Mouse (Mus musculus): Measurements from ENCODE around the gene Sfmbt2. TPM values are rescaled to one million over a fixed set of nuclear protein-coding genes. Genes with fewer than 3 reads are reported as not detected.

Gene Sfmbt2
- total RNA-seq, 4 experiments from 2014 or later = 0.12 to 0.35 (median 0.32) TPM

GRCm38 (mm10) chr2:10558816-10559215, 188.5 kb downstream of the Sfmbt2 start:
- no peak for DNase-seq (ENCODE audit: low spot score)

DNA sequence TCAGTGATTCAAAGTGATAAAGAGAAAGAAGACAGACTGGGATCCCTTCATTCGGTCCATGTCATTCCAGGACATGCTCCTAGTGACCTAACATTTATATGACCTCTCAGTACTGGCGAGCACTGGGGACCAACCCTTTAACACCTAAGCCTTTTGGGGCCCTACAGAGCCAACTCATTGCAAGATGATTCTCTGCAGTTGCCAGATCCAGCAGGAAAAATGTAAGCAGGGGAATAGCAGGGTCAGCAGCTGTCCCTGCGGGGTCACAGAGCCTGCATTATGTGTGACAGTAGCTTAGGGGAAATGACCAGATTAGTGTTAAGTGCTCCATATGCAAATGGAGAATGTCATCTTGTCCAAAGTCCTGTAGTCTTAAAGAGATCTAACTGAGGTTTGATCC, 195.2 kb downstream of the Sfmbt2 start:
- DNase-seq (ENCODE audit: low spot score) = no peak

- DNase-seq (ENCODE audit: low spot score) = no peak
Measured at GRCm38 (mm10) chr2:10569392-10569791, 199.1 kb downstream of the Sfmbt2 start.

- DNase-seq (ENCODE audit: low spot score) = no peak
Measured at GRCm38 (mm10) chr2:10572311-10572710, 202.0 kb downstream of the Sfmbt2 start.

- DNase-seq (ENCODE audit: low spot score) = no peak
Measured at GRCm38 (mm10) chr2:10575962-10576740, 205.8 kb downstream of the Sfmbt2 start.

DNA sequence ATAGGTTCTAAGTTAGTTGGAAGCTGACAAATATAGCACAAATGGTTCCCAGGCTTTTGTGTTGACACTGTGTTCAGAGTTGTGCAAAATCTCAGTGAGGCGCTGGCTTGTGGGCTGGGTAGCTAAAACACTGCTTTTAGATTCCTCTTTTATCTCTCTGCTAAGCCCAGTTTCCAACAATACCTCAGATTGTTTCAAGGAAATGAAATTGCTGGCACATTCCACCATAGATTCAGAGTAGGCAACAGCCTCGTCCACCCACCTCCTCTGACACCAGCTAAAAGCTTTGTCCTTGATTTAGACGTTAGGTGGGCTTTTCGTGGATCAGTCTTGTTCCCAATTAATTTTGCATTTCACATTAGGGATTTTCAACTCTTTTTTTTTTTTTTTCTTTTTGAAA, 212.4 kb downstream of the Sfmbt2 start:
- no peak for DNase-seq (ENCODE audit: low spot score)

DNA sequence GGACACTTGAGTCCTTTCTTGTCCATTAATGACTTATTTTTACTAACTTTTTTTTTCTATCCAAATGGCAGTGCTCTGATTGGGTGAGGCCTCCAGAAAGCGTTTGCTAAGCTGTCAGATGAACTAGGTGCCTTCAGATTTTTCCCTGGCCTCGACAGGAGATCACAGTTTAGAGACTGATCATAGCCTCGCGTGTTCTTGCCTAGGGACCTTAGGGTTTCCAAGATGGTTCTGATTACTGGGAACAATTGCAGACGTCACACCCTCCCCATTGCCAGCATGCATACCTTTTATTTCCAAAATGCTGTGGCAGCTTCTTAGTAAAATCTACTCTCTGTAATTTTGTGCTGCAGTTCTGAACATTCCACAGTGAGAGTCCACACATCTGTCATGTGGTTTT, 212.8 kb downstream of the Sfmbt2 start:
- DNase-seq (ENCODE audit: low spot score) = no peak

- DNase-seq (ENCODE audit: low spot score) = no peak
Measured at GRCm38 (mm10) chr2:10591310-10591709, 221.0 kb downstream of the Sfmbt2 start.

- no peak for DNase-seq (ENCODE audit: low spot score)
Measured at GRCm38 (mm10) chr2:10615500-10615899, 245.2 kb downstream of the Sfmbt2 start.

Small RNA genes lying within 50 kb of the gene (microRNA-seq; reads per million reads assigned to microRNA genes)
- gene Gm22051 = not detected
- not detected for gene Gm22072
- gene Gm22091 = not detected
- not detected for gene Gm22166
- gene Gm22239 = not detected
- not detected for gene Gm22626
- not detected for gene Gm22635
- gene Gm22677 = not detected
- gene Gm22678 = not detected
- not detected for gene Gm22775
- gene Gm22925 = not detected
- gene Gm23108 = not detected
- gene Gm23288 = not detected
- not detected for gene Gm23542
- gene Gm23569 = not detected
- gene Gm23571 = not detected
- not detected for gene Gm23578
- gene Gm23651 = not detected
- not detected for gene Gm23988
- gene Gm24028 = not detected
- not detected for gene Gm24167
- gene Gm24315 = not detected
- gene Gm24342 = not detected
- not detected for gene Gm24488
- not detected for gene Gm24640
- gene Gm24673 = not detected
- not detected for gene Gm24761
- not detected for gene Gm24806
- gene Gm25022 = not detected
- not detected for gene Gm25158
- gene Gm25263 = not detected
- gene Gm25285 = not detected
- gene Gm25316 = not detected
- gene Gm25451 = not detected
- gene Gm25673 = not detected
- gene Gm25680 = not detected
- gene Gm25701 = not detected
- not detected for gene Gm25753
- not detected for gene Gm25943
- not detected for gene Gm26060
- gene Gm26073 = not detected
- gene Gm26092 = not detected
- gene Gm26156 = not detected
- gene Gm26229 = not detected
- gene Gm26398 = not detected
- not detected for gene Gm26426
- not detected for gene Gm26431
- not detected for gene Gm26491
- not detected for gene Mir297a-2
- gene Mir297a-3 = not detected
- not detected for gene Mir297a-4
- not detected for gene Mir297b
- gene Mir297c = 0.84 reads per million
- gene Mir466 = not detected
- not detected for gene Mir466b-1
- gene Mir466b-2 = not detected
- gene Mir466b-3 = not detected
- gene Mir466b-4 = not detected
- not detected for gene Mir466b-5
- not detected for gene Mir466b-6
- gene Mir466b-7 = not detected
- not detected for gene Mir466b-8
- not detected for gene Mir466c-1
- gene Mir466c-2 = not detected
- gene Mir466d = not detected
- not detected for gene Mir466e
- gene Mir466f-1 = not detected
- not detected for gene Mir466f-2
- not detected for gene Mir466f-3
- not detected for gene Mir466g
- not detected for gene Mir466h
- gene Mir466l = not detected
- not detected for gene Mir466m
- gene Mir466n = 0.84 reads per million
- gene Mir466o = not detected
- gene Mir466p = not detected
- not detected for gene Mir467a-1
- not detected for gene Mir467a-10
- gene Mir467a-2 = not detected
- gene Mir467a-3 = not detected
- not detected for gene Mir467a-4
- gene Mir467a-5 = not detected
- gene Mir467a-6 = not detected
- gene Mir467a-7 = not detected
- not detected for gene Mir467a-8
- not detected for gene Mir467a-9
- gene Mir467b = not detected
- 43.1 reads per million, percentile 47 among the genes with 10 or more reads in this experiment for gene Mir467c
- 779 reads per million, percentile 79 among the genes with 10 or more reads in this experiment for gene Mir467d
- gene Mir467e = 156 reads per million, percentile 65 among the genes with 10 or more reads in this experiment
- gene Mir669a-1 = not detected
- gene Mir669a-10 = not detected
- gene Mir669a-11 = not detected
- not detected for gene Mir669a-12
- not detected for gene Mir669a-2
- not detected for gene Mir669a-3
- gene Mir669a-4 = not detected
- gene Mir669a-5 = not detected
- gene Mir669a-6 = not detected
- not detected for gene Mir669a-7
- gene Mir669a-8 = not detected
- gene Mir669a-9 = not detected
- gene Mir669b = not detected
- gene Mir669c = 89.9 reads per million, percentile 58 among the genes with 10 or more reads in this experiment
- gene Mir669d = not detected
- gene Mir669d-2 = not detected
- 3.4 reads per million, percentile 6 among the genes with 10 or more reads in this experiment for gene Mir669e
- not detected for gene Mir669f
- gene Mir669g = not detected
- 1.7 reads per million for gene Mir669h
- not detected for gene Mir669i
- not detected for gene Mir669j
- gene Mir669k = not detected
- 13.2 reads per million, percentile 30 among the genes with 10 or more reads in this experiment for gene Mir669l
- gene Mir669m-1 = not detected
- not detected for gene Mir669m-2
- 65.8 reads per million, percentile 53 among the genes with 10 or more reads in this experiment for gene Mir669o
- gene Mir669p-1 = not detected
- not detected for gene Mir669p-2

Other genes with a start within 250 kb of the Sfmbt2 start
- gene Itih2, start 239.1 kb upstream of the Sfmbt2 start, total RNA-seq (2022) = under 1 TPM; 0.28 to 0.49 (median 0.38) TPM
- gene Itih5, start 216.9 kb upstream of the Sfmbt2 start, total RNA-seq (2022) = 1 to 10 TPM; 2.7 to 5.7 (median 4.1) TPM

Measured in heart, adult 8-10 months (tissue).